Mouse (Mus musculus) granulocyte monocyte progenitor cell, adult 5-6 weeks (primary cell): ENCODE measurements around the gene Col11a1. TPM values are rescaled to one million over a fixed set of nuclear protein-coding genes. Genes with fewer than 3 reads are reported as not detected.
A peak's percentile ranks its signal among the peaks of the same experiment; 100 is the strongest.

Experiments used
- ATAC-seq: replicated peaks from 2 replicates; pipeline ENCODE4 v1.8.0; 2016; ENCODE audit warnings: mild to moderate bottlenecking, moderate TSS enrichment, inconsistent platforms; ENCODE audit not compliant: poor library complexity, severe bottlenecking
- total RNA-seq, 2 experiments: library from RNA; stranded (forward) in 1 of 2; stranded (reverse) in 1 of 2; fragments of 200-712, 200-1000 nt in 1 of 2; fragments of >200 nt in 1 of 2; fragmentation: Nextera tagmentation in 1 of 2; gene quantifications; 2 replicates each; pipeline ENCODE4 v1.2.3; 2014 to 2017

Gene Col11a1
- total RNA-seq (2014; fragmentation: Nextera tagmentation) (not detected in 2 replicates), total RNA-seq (2017) (not detected in 2 replicates)

GRCm38 (mm10) chr3:114029971-114030635 is at the start of gene Col11a1:
TSS of gene Col11a1 (plus strand) at chr3:114030540.
- ATAC-seq: no peak

- ATAC-seq: no peak
Measured at GRCm38 (mm10) chr3:113990936-113991335, 39.4 kb upstream of the Col11a1 start.

GRCm38 (mm10) chr3:114030886-114031285 is 546 bp downstream of the Col11a1 start:
- ATAC-seq: no peak

GRCm38 (mm10) chr3:114031351-114032213 is 1.2 kb downstream of the Col11a1 start:
- ATAC-seq: 0 out of 2 replicates have a peak, but pooled peaks have one; percentile 17

- ATAC-seq: no peak
Measured at GRCm38 (mm10) chr3:114032333-114032732, 2.0 kb downstream of the Col11a1 start.

GRCm38 (mm10) chr3:114052406-114052805 is 22.1 kb downstream of the Col11a1 start:
- no peak for ATAC-seq

- ATAC-seq: no peak
Measured at GRCm38 (mm10) chr3:114053501-114053900, 23.2 kb downstream of the Col11a1 start.

- ATAC-seq: no peak
Measured at GRCm38 (mm10) chr3:114065123-114065522, 34.8 kb downstream of the Col11a1 start.

- ATAC-seq: no peak
Measured at GRCm38 (mm10) chr3:114065587-114065986, 35.2 kb downstream of the Col11a1 start.

- no peak for ATAC-seq
Measured at GRCm38 (mm10) chr3:114099335-114099734, 69.0 kb downstream of the Col11a1 start.

- ATAC-seq: no peak
Measured at GRCm38 (mm10) chr3:114107099-114107498, 76.8 kb downstream of the Col11a1 start.

GRCm38 (mm10) chr3:114147140-114147539 is 116.8 kb downstream of the Col11a1 start:
- ATAC-seq: no peak

- no peak for ATAC-seq
Measured at GRCm38 (mm10) chr3:114197964-114198750, 167.8 kb downstream of the Col11a1 start.

- ATAC-seq: no peak
Measured at GRCm38 (mm10) chr3:114212255-114212654, 181.9 kb downstream of the Col11a1 start.

- ATAC-seq: no peak
Measured at GRCm38 (mm10) chr3:114216105-114216504, 185.8 kb downstream of the Col11a1 start.

GRCm38 (mm10) chr3:114229501-114229900 is 199.2 kb downstream of the Col11a1 start:
- ATAC-seq: no peak
